Mouse (Mus musculus) spleen, postnatal 0 days (tissue): Measurements from ENCODE around the gene Dnah7b. TPM values are rescaled to one million over a fixed set of nuclear protein-coding genes. Genes with fewer than 3 reads are reported as not detected.

Experiments
- polyA plus RNA-seq: library from polyadenylated mRNA; unstranded; fragments of >200 nt; fragmentation: Nextera tagmentation; extraction: Ambion mirVana; gene quantifications from 2 replicates; pipeline ENCODE4 v1.2.1, GENCODE M21; 2015

The Dnah7b gene
- 0.31 and 0.69 TPM in 2 replicates for polyA plus RNA-seq

GRCm38 (mm10) chr1:46066015-46066414 is at the start of gene Dnah7b:
Gene Dnah7b (plus strand): TSS chr1:46066315.

Other genes with a start within 250 kb of the Dnah7b start
- gene Gm5269, start 176.0 kb upstream of the Dnah7b start, polyA plus RNA-seq: 0.24 and 0.91 TPM in 2 replicates
- gene Slc40a1, start 139.8 kb upstream of the Dnah7b start, polyA plus RNA-seq: 357 and 516 TPM in 2 replicates